Mouse (Mus musculus) midbrain, embryonic 10.5 days (tissue): ENCODE results near the gene Abhd14b. TPM values are rescaled to one million over a fixed set of nuclear protein-coding genes. Genes with fewer than 3 reads are reported as not detected.

Experiments used
- DNase-seq: peaks from one replicate; pipeline ENCODE4 v3.0.0-alpha.2; 2017; ENCODE audit warnings: low spot score
- H3K27ac ChIP-seq: fragments of 300-500 bp; sonication (generic); replicated peaks from 2 replicates; pipeline ENCODE4 v1.5.1; 2016; ENCODE audit warnings: mild to moderate bottlenecking
- H3K27me3 ChIP-seq: fragments of 300-500 bp; sonication (generic); 2 replicates; pipeline ENCODE4 v1.6.1; 2016; ENCODE audit warnings: low read depth, mild to moderate bottlenecking; ENCODE audit not compliant: poor library complexity, severe bottlenecking
- H3K36me3 ChIP-seq: fragments of 300-500 bp; sonication (generic); 2 replicates; pipeline ENCODE4 v1.6.1; 2016; ENCODE audit warnings: mild to moderate bottlenecking, moderate library complexity
- H3K4me1 ChIP-seq: fragments of 300-500 bp; sonication (generic); 2 replicates; pipeline ENCODE4 v1.6.1; 2016
- H3K4me3 ChIP-seq: fragments of 300-500 bp; sonication (generic); 2 replicates; pipeline ENCODE4 v1.5.1; 2016; ENCODE audit warnings: mild to moderate bottlenecking, moderate library complexity
- H3K9me3 ChIP-seq: fragments of 300-500 bp; sonication (generic); replicated peaks from 2 replicates; pipeline ENCODE4 v1.6.1; 2016; ENCODE audit warnings: mild to moderate bottlenecking
- WGBS: fragments of 180-500 bp; shearing (Covaris S2); methylation state at CpG from one replicate; pipeline ENCODE4 v1.1.7; 2016; 5-methylcytosine and 5-hydroxymethylcytosine counted together
- polyA plus RNA-seq: library from polyadenylated mRNA; unstranded; fragments of >200 nt; fragmentation: Nextera tagmentation; extraction: Ambion mirVana; gene quantifications from 2 replicates; pipeline ENCODE4 v1.2.1, GENCODE M21; 2016

The Abhd14b gene
- 5.2 TPM in 2 replicates for polyA plus RNA-seq

DNA sequence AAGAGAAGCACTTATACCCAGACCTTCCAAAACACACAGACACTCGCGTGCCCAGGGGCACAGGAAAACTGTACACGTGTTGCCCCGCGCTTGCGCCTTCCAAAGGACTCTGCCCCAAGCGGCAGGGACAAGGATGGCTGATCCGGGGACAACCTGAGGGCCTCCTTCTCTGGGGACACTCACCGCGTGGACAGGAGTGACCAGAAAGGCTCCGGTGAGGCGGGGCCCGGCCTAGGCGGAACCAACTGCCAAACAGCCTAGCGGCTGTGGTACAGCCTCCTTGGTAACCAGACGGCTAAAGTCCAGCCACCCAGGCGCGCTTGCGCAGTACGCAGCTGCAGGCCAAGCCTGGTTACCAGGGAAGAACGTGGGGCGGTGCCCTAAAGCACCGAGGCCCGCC, at the start of gene Abhd14b, which contains the start of gene Abhd14a:
Gene Abhd14b (plus strand): TSS at position 112 of the 400 bp plus-strand sequence.
Gene Abhd14a (minus strand): TSS at position 331 of the 400 bp plus-strand sequence.
- peak; percentile 94 for DNase-seq
- Histone ChIP-seq H3K27ac (peak within 1 kb of the TSS; percentile 87), H3K27me3 (peaks cover 12% of the 10 kb centered on the region; the same call in 1 of the 2 replicates), H3K4me3 (peak within 1 kb of the TSS; percentile 62), H3K9me3 (no peaks in the 10 kb centered on the region), H3K4me1 (peaks cover 77% of the 10 kb centered on the region), H3K36me3 (no peaks in the 10 kb centered on the region)
- WGBS: 0% methylated on average over 24 of the region's 24 CpGs

DNA sequence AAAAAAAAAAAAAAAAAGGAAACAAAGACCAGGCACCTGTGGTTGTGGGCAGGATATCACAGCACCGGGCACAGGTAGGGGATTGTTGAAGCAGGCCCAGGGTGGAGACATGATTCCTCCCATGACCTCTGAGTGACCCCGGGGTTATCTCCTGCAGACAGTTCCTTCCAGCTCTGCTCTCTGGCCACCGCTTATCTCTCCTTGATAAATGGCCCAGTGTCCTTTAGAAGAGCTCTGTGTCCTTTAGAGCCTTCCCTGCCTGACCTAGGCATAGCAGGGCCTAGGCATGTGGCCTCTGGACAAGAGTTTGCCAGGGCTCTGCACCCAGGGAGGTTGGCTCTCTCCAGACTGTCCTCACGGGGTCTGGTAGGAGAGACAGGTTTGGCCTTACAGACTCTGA, 49.5 kb upstream of the Abhd14b start:
- peaks cover 31% of the 10 kb centered on the region for H3K4me1 ChIP-seq
- no peak for DNase-seq
- H3K9me3 ChIP-seq: no peaks in the 10 kb centered on the region
- H3K27me3 ChIP-seq: no peaks in the 10 kb centered on the region
- no peak overlapping the region for H3K4me3 ChIP-seq
- WGBS: 86% methylated on average over 4 of the region's 4 CpGs
- no peaks in the 10 kb centered on the region for H3K36me3 ChIP-seq
- no peak overlapping the region; the same call in 1 of the 2 replicates for H3K27ac ChIP-seq

DNA sequence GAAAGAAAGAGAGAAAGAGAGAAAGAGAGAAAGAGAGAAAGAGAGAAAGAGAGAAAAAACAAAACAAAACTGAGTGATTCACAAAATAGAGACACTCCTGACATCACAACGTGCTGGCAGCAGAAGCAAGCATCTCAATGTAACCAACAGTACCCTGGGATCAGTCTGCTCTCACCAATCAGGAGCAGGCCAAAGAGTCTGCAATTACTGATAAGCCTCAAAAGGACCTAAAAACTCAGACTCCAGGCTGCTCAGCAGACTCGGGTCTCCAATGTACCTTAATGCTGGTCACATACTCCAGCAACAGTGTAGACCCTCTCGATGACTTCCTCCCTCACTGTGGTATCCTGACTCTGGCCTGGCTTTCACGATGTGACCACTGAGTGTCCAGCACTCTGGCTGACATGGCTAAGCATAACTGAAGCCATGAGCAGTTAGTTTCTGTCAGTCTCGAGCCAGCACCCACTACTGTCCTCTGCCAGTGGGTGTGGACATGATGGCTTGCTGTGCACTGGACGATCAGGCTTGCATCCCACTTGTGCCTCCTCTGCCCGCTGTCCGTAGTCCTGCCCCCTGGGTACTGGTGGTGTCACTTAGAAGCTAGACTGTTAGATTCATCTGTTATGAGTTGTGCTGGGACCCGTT, 48.5 kb upstream of the Abhd14b start:
- H3K27ac ChIP-seq: no peak overlapping the region
- H3K9me3 ChIP-seq: no peaks in the 10 kb centered on the region
- H3K4me1 ChIP-seq: peaks cover 23% of the 10 kb centered on the region
- H3K27me3 ChIP-seq: no peaks in the 10 kb centered on the region
- DNase-seq: no peak
- H3K4me3 ChIP-seq: no peak overlapping the region
- WGBS: 84% methylated on average over 9 of the region's 9 CpGs
- H3K36me3 ChIP-seq: no peaks in the 10 kb centered on the region

DNA sequence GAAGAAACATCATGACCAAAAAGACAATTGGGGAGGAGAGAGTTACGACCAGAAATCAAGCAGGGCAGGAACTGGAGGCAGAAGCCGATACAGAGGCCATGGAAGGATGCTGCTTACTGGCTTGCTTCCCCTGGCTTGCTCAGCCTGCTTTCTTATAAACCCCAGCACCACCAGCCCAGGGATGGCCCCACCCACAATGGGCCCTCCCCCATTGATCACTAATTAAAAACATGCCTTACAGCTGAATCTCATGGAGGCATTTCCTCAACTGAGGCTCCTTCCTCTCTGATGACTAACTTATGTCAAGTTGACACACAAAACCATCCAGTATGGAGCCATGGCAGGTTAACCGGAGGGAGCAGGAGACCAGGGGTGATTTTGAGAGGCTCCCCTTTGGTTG, 47.5 kb upstream of the Abhd14b start:
- 83% methylated on average over 3 of the region's 3 CpGs for WGBS
- Histone ChIP-seq H3K27ac (no peak overlapping the region), H3K4me1 (peaks cover 14% of the 10 kb centered on the region), H3K27me3 (no peaks in the 10 kb centered on the region), H3K4me3 (no peak overlapping the region), H3K36me3 (no peaks in the 10 kb centered on the region), H3K9me3 (no peaks in the 10 kb centered on the region)
- no peak for DNase-seq

DNA sequence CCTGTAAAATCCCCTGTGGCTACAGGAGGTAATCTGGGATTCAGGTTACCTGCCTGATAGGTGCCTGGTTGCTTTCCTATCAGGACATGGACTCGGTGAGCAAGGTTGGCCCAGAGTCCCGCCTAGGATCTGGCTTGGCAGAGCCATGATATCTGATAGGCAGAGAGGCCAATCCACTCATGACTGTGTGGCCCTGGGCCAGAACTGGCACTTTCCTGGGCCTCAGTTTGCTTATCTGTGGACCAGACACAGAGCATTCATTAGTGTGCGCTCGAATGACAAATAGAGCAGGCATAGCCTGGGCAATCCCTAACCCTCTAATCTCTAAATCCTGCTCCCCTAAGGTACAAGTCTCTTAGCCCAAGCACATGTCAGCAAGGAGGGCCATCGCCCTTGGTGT, 45.1 kb upstream of the Abhd14b start:
- DNase-seq: no peak
- WGBS: 89% methylated on average over 5 of the region's 5 CpGs
- no peaks in the 10 kb centered on the region for H3K36me3 ChIP-seq
- H3K4me1 ChIP-seq: peaks cover 22% of the 10 kb centered on the region
- no peaks in the 10 kb centered on the region for H3K27me3 ChIP-seq
- no peak overlapping the region for H3K27ac ChIP-seq
- H3K9me3 ChIP-seq: no peaks in the 10 kb centered on the region
- no peak overlapping the region for H3K4me3 ChIP-seq

DNA sequence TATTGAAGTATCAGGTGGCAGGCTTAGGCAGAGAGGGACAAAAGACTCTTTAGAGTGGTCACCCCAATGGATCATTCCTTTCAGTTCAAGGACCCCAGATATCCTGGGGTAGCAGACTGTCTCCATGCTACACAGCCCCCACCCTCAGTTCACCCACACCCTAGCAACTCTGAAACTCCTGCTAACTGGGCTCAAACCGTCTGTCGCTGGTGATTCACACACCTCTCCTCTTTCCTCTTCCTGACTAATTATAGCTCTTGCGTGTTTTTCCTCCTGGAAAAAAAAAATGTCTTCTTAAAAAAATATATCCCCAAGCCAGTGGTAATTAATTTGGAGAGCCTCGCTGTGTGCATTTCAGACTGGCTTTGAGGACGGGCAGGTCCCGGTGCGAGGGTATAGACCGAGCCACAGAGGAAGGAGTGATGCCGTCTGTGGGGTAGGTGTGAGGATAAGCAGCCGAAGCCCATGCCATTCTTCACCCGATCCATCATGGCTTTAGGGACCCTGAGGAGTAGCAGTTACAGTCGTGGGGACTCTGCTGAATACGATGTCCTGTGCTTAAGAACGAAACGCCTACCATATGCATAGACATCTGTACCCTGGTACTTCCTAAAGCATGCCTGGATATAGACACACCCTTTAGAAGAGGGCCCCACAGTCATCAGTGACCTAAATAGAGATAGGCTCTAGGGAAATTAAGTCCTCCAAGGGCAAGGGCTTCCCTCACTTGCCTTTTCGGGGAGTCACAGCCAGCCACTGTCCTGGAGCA, 44.5 kb upstream of the Abhd14b start:
- H3K4me1 ChIP-seq: peaks cover 22% of the 10 kb centered on the region
- H3K27ac ChIP-seq: 0 out of 2 replicates have a peak overlapping the region, but pooled peaks have one; percentile 9
- no peak for DNase-seq
- no peaks in the 10 kb centered on the region for H3K36me3 ChIP-seq
- no peak overlapping the region for H3K4me3 ChIP-seq
- no peaks in the 10 kb centered on the region for H3K9me3 ChIP-seq
- no peaks in the 10 kb centered on the region for H3K27me3 ChIP-seq
- 91% methylated on average over 16 of the region's 16 CpGs for WGBS

DNA sequence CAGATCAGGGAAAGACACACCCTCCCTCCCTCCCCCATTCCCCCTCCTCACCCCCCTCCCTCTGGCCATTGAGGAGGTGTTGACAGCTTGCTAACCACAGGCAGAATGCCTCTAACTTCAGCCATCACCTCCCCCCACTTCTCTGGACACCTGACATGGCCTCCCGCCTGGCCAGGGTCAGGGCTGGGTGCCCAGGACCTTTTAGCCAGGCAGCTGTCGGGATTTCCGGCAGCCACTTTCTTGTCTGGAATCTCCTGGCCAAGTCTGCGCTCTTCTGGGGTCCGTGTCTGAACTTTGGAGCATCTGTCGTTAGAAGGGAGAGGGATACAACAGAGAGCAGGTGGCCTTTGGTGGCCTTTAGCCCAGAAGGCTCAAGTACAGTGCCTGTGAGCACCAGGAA, 42.0 kb upstream of the Abhd14b start:
- 0 out of 2 replicates have a peak, but pooled peaks cover 3% of the 10 kb centered on the region for H3K9me3 ChIP-seq
- no peaks in the 10 kb centered on the region for H3K27me3 ChIP-seq
- H3K4me3 ChIP-seq: no peak overlapping the region
- H3K36me3 ChIP-seq: no peaks in the 10 kb centered on the region
- 51% methylated on average over 6 of the region's 6 CpGs for WGBS
- no peak overlapping the region for H3K27ac ChIP-seq
- no peak for DNase-seq
- H3K4me1 ChIP-seq: peaks cover 25% of the 10 kb centered on the region

DNA sequence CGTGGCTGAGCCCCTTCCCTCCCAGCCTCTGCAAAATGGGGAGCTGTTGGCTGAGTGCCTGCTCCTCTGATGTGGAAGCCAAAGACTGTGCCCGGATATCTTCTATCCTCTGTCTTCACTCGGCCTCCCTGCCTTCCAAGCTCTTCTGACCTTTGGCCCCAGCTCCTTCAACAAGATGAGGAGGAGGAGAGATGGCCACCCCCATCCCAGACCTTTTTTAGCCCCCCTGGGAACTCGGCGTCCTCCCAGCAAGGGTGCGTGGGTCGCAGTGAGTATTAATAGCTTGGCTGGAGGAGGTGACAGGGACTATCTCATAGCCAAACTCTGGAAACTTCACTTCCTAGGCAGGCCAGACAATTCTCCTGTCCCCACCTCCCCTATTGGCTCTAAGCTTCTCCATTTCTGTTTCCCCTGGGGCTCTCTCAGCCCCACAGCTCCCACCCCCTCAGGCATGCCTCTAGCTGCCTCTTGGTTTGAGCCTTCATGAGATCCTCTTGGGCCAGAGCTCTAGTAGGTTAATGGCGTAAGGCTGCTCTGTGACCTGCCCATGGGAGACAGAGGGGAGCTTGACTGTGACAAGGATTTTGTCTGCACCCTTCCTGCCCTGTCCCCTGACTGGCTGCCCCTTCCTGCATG, 40.7 kb upstream of the Abhd14b start:
- WGBS: 69% methylated on average over 8 of the region's 8 CpGs
- H3K9me3 ChIP-seq: 0 out of 2 replicates have a peak, but pooled peaks cover 3% of the 10 kb centered on the region
- DNase-seq: no peak
- H3K4me1 ChIP-seq: peaks cover 21% of the 10 kb centered on the region
- no peaks in the 10 kb centered on the region for H3K36me3 ChIP-seq
- no peaks in the 10 kb centered on the region for H3K27me3 ChIP-seq
- no peak overlapping the region for H3K4me3 ChIP-seq
- H3K27ac ChIP-seq: peak overlapping the region; percentile 4; the same call in 1 of the 2 replicates

DNA sequence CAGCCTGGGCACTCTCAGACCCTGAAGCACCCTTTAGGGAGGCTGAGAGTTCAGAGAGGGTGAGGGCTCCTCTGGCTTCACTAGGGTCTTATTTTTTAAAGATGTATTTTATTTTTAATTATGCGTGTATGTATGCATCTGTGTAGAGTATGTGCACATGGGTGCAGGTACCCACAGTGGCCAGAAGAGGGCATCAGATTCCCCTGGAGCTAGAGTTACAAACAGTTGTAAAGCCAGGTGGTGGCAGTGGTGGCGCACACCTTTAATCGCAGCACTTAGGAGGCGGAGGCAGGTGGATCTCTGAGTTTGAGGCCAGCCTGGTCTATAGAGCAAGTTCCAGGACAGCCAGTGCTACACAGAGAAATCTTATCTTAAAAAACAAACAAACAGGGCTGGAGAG, 38.2 kb upstream of the Abhd14b start:
- Histone ChIP-seq H3K36me3 (no peaks in the 10 kb centered on the region), H3K9me3 (0 out of 2 replicates have a peak, but pooled peaks cover 3% of the 10 kb centered on the region), H3K27ac (no peak overlapping the region), H3K4me3 (no peak overlapping the region), H3K4me1 (peaks cover 21% of the 10 kb centered on the region), H3K27me3 (no peaks in the 10 kb centered on the region)
- no peak for DNase-seq
- 94% methylated on average over 4 of the region's 4 CpGs for WGBS

DNA sequence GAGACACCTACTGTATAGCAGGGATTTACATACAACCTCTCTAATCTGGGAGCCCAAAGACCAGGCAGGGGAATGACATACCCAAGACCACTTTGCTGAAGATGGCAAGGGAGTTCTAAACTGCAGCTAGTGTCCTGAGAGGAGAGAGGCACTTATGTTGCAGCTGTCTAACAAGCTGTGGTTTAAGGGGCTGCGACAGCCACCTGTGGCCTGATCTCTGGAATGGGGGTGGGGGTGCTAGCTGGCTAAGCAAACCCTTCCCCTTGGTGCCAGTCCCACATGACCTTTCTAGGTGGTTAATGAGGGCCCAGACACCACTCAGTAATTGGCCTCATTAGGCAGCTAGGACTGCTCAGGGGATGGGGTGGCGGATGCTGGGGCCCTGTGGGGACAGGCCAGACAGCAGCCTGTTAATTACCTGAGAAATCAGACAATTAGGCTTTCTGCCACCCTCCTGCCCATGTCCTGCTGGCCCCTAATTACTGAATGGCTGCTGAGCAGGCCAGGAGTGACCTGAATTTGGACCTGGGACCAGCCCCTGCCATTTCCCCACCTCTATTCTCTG, 37.1 kb upstream of the Abhd14b start:
- 81% methylated on average over 2 of the region's 2 CpGs for WGBS
- no peak for DNase-seq

DNA sequence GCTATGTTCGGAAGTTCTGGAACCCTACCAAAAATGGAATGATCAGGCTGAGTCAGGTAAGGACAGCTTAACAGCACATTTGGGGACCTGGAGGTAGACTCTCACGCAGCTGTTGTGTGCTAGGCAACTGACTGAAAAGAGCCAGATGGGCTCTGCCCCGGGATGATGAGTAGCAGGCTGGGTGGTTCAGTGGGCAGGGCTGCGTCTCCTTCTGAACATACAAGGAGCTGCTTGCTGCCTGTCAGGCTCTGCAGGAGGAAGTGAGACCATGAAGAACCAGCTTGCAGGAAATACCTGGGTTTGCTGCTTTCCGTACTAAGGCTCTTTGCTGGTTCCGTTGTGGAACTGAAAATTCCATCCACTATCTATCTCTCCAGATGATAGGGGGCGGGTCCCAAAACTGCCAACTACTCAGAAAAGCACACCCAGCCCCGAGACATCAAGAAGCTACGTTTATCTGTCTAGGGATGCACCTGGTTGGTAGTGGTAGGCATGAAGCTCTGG, 36.1 kb upstream of the Abhd14b start:
- WGBS: 83% methylated on average over 9 of the region's 9 CpGs
- 0 out of 2 replicates have a peak, but pooled peaks cover 3% of the 10 kb centered on the region for H3K9me3 ChIP-seq
- no peak overlapping the region for H3K27ac ChIP-seq
- H3K27me3 ChIP-seq: no peaks in the 10 kb centered on the region
- no peak overlapping the region for H3K4me3 ChIP-seq
- no peak for DNase-seq
- peaks cover 11% of the 10 kb centered on the region for H3K4me1 ChIP-seq
- H3K36me3 ChIP-seq: no peaks in the 10 kb centered on the region

More for the DNA sequence above, 37.1 kb upstream of the Abhd14b start:
- no peaks in the 10 kb centered on the region for H3K27me3 ChIP-seq
- no peak overlapping the region for H3K4me3 ChIP-seq
- H3K9me3 ChIP-seq: 0 out of 2 replicates have a peak, but pooled peaks cover 3% of the 10 kb centered on the region
- H3K36me3 ChIP-seq: no peaks in the 10 kb centered on the region
- H3K4me1 ChIP-seq: peaks cover 18% of the 10 kb centered on the region
- H3K27ac ChIP-seq: no peak overlapping the region

DNA sequence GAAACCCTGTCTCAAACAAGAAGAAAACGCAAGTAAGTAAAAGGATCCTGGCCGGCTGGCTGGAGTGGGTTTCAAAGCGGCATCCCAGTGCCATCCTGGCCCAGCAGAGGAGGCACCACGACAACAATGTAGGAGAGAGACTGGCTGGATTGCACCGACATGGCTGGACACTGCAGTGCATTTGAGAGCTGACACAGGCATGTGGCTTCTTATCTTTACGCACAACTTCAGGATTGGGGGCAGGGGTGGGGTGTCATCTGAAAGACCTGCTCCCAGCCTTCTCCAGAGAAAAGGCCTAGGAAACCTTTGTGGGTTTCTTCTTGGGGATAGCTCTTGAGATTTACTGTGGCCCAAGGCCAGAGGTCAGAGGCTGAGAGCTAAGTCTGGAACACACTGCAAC, 35.5 kb upstream of the Abhd14b start:
- Histone ChIP-seq H3K4me1 (peaks cover 5% of the 10 kb centered on the region; the same call in 1 of the 2 replicates), H3K27me3 (no peaks in the 10 kb centered on the region), H3K9me3 (0 out of 2 replicates have a peak, but pooled peaks cover 3% of the 10 kb centered on the region), H3K27ac (0 out of 2 replicates have a peak overlapping the region, but pooled peaks have one; percentile 10), H3K4me3 (no peak overlapping the region), H3K36me3 (no peaks in the 10 kb centered on the region)
- no peak for DNase-seq
- WGBS: 85% methylated on average over 6 of the region's 6 CpGs
